Mouse (Mus musculus) liver, embryonic 13.5 days (tissue): ENCODE data around the gene Olfr875. TPM values are rescaled to one million over a fixed set of nuclear protein-coding genes. Genes with fewer than 3 reads are reported as not detected.

Experiments used
- ATAC-seq: fragments of 200-750 bp; cut with Nextera tagmentation; 2 replicates; pipeline ENCODE4 v1.8.0; 2017; ENCODE audit warnings: low read depth, mild to moderate bottlenecking, moderate number of reproducible peaks, moderate library complexity
- DNase-seq: peaks from one replicate; pipeline ENCODE4 v3.0.0; 2022
- H3K27ac ChIP-seq: fragments of 300-500 bp; sonication (generic); 2 replicates; pipeline ENCODE4 v1.5.1; 2015; ENCODE audit warnings: moderate library complexity, mild to moderate bottlenecking, inconsistent platforms
- H3K27me3 ChIP-seq: fragments of 300-500 bp; sonication (generic); 2 replicates; pipeline ENCODE4 v1.6.1; 2015; ENCODE audit warnings: mild to moderate bottlenecking, inconsistent platforms
- H3K36me3 ChIP-seq: fragments of 300-500 bp; sonication (generic); 2 replicates; pipeline ENCODE4 v1.6.1; 2015; ENCODE audit warnings: mild to moderate bottlenecking, inconsistent platforms
- H3K4me1 ChIP-seq: fragments of 300-500 bp; sonication (generic); replicated peaks from 2 replicates; pipeline ENCODE4 v1.6.1; 2015; ENCODE audit warnings: inconsistent platforms
- H3K4me2 ChIP-seq: fragments of 300-500 bp; sonication (generic); 2 replicates; pipeline ENCODE4 v1.6.1; 2015; ENCODE audit warnings: inconsistent platforms, mild to moderate bottlenecking, moderate library complexity
- H3K4me3 ChIP-seq: fragments of 300-500 bp; sonication (generic); replicated peaks from 2 replicates; pipeline ENCODE4 v1.5.1; 2015; ENCODE audit warnings: mild to moderate bottlenecking, inconsistent platforms
- H3K9ac ChIP-seq: fragments of 300-500 bp; sonication (generic); 2 replicates; pipeline ENCODE4 v1.6.1; 2015; ENCODE audit warnings: mild to moderate bottlenecking, inconsistent platforms
- H3K9me3 ChIP-seq: fragments of 300-500 bp; sonication (generic); replicated peaks from 2 replicates; pipeline ENCODE4 v1.6.1; 2016; ENCODE audit warnings: inconsistent platforms
- WGBS: fragments of 180-500 bp; shearing (Covaris S2); methylation state at CpG from one replicate; pipeline ENCODE4 v1.1.7; 2015; ENCODE audit not compliant: insufficient replicate concordance; 5-methylcytosine and 5-hydroxymethylcytosine counted together
- polyA plus RNA-seq: library from polyadenylated mRNA; unstranded; fragments of >200 nt; fragmentation: Nextera tagmentation; extraction: Ambion mirVana; gene quantifications from 2 replicates; pipeline ENCODE4 v1.2.1, GENCODE M21; 2015

Gene Olfr875
- polyA plus RNA-seq, 1 experiment from 2014 or later = not detected

GRCm38 (mm10) chr9:37786411-37786810 lies 14.8 kb downstream of the Olfr875 start:
- ATAC-seq (no peak), DNase-seq (no peak)
- H3K9ac ChIP-seq = no peak overlapping the region
- H3K4me1 ChIP-seq = peaks cover 6% of the 10 kb centered on the region; the same call in 1 of the 2 replicates
- 43% methylated on average over 2 of the region's 2 CpGs for WGBS
- no peak overlapping the region for H3K27ac ChIP-seq
- no peaks in the 10 kb centered on the region for H3K9me3 ChIP-seq
- no peaks in the 10 kb centered on the region for H3K36me3 ChIP-seq
- no peak overlapping the region for H3K4me3 ChIP-seq
- no peaks in the 10 kb centered on the region for H3K27me3 ChIP-seq
- H3K4me2 ChIP-seq = no peak overlapping the region

DNA sequence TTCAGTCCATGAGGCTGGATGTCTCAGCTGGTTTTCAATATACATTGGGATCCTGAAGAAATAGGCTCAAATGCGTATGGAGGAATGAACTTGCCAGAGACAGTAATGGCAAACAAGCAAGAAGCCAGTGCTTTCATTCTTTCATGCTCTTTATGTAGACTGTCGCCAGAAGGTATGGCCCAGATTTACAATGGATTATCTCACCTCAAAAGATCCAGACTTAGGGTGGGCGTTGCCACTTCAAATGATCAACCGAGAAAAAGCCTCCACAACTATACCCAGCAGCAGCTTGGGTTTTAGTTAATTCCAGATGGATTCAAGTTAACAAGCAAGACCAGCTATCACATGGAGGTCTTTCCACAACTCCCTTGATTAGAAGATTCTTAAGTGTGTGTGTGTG lies 30.4 kb downstream of the Olfr875 start:
- no peaks in the 10 kb centered on the region for H3K9me3 ChIP-seq
- no peaks in the 10 kb centered on the region for H3K27me3 ChIP-seq
- 54% methylated on average over 4 of the region's 4 CpGs for WGBS
- H3K27ac ChIP-seq = no peak overlapping the region
- no peaks in the 10 kb centered on the region for H3K4me1 ChIP-seq
- DNase-seq (no peak), ATAC-seq (no peak)
- H3K4me2 ChIP-seq = no peak overlapping the region
- H3K4me3 ChIP-seq = no peak overlapping the region
- no peak overlapping the region for H3K9ac ChIP-seq
- no peaks in the 10 kb centered on the region for H3K36me3 ChIP-seq

GRCm38 (mm10) chr9:37802731-37803130 lies 31.1 kb downstream of the Olfr875 start, which contains the start of gene Olfr876:
Gene Olfr876 (plus strand): TSS chr9:37803031.
- Histone ChIP-seq H3K36me3 (no peaks in the 10 kb centered on the region), H3K4me2 (no peak within 1 kb of the TSS), H3K9me3 (no peaks in the 10 kb centered on the region), H3K4me1 (no peaks in the 10 kb centered on the region), H3K27ac (no peak within 1 kb of the TSS), H3K9ac (no peak within 1 kb of the TSS), H3K27me3 (no peaks in the 10 kb centered on the region), H3K4me3 (no peak within 1 kb of the TSS)
- ATAC-seq (no peak), DNase-seq (no peak)

DNA sequence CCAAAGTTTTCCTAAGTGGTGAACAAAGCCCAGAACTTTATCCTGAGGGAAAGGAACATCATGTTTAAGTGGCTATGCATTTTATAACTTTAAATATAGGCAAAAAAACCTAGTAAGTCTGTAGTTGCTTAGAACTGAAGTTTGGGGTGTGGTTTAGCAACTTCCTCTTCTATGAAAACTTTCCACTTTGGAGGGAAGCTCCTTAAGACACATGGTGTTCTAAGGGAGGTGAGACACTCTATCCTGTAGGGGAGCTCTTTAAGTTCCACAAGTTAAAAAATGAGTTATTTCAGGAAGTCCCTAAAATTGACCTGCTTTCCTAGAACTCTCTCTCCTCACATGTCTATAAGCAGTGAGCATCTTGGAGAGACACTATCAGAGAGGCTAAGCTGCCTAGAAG lies 35.6 kb downstream of the Olfr875 start:
- no peaks in the 10 kb centered on the region for H3K36me3 ChIP-seq
- H3K27me3 ChIP-seq = no peaks in the 10 kb centered on the region
- H3K27ac ChIP-seq = no peak overlapping the region
- H3K4me3 ChIP-seq = no peak overlapping the region
- DNase-seq (no peak), ATAC-seq (no peak)
- no peaks in the 10 kb centered on the region for H3K9me3 ChIP-seq
- no peak overlapping the region for H3K9ac ChIP-seq
- H3K4me2 ChIP-seq = no peak overlapping the region
- H3K4me1 ChIP-seq = no peaks in the 10 kb centered on the region

DNA sequence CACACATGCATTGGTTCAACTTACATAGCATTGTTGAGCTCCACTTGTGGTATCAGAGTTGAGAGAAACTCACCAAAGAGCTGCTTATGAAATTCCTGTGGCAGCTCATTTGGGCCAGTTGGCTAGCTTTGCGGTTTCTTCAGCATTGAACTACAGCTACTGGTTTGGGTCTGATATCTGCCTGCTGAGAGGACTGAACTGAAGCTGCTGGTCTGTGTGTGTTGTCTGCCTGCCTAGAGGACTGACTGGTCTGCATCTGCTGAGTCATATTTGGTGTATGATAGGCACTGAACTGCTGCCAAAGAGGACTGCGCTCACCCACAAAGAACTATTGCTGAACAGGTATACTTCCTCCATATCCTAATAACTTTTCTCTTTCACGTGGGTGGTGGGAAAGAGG lies 36.8 kb downstream of the Olfr875 start:
- H3K27me3 ChIP-seq = no peaks in the 10 kb centered on the region
- no peaks in the 10 kb centered on the region for H3K9me3 ChIP-seq
- no peak overlapping the region for H3K4me2 ChIP-seq
- DNase-seq (no peak), ATAC-seq (no peak)
- WGBS = 60% methylated on average over 3 of the region's 3 CpGs
- no peak overlapping the region for H3K9ac ChIP-seq
- H3K27ac ChIP-seq = no peak overlapping the region
- H3K36me3 ChIP-seq = no peaks in the 10 kb centered on the region
- H3K4me1 ChIP-seq = no peaks in the 10 kb centered on the region
- no peak overlapping the region for H3K4me3 ChIP-seq

- no peaks in the 10 kb centered on the region for H3K9me3 ChIP-seq
- H3K36me3 ChIP-seq = no peaks in the 10 kb centered on the region
- no peaks in the 10 kb centered on the region for H3K4me1 ChIP-seq
- no peak overlapping the region for H3K4me3 ChIP-seq
- no peak overlapping the region for H3K9ac ChIP-seq
- no peak for ATAC-seq
- no peak overlapping the region for H3K4me2 ChIP-seq
- no peak for DNase-seq
- H3K27me3 ChIP-seq = no peaks in the 10 kb centered on the region
- H3K27ac ChIP-seq = no peak overlapping the region
- 61% methylated on average over 2 of the region's 2 CpGs for WGBS
Measured at GRCm38 (mm10) chr9:37808976-37809375, 37.3 kb downstream of the Olfr875 start.

DNA sequence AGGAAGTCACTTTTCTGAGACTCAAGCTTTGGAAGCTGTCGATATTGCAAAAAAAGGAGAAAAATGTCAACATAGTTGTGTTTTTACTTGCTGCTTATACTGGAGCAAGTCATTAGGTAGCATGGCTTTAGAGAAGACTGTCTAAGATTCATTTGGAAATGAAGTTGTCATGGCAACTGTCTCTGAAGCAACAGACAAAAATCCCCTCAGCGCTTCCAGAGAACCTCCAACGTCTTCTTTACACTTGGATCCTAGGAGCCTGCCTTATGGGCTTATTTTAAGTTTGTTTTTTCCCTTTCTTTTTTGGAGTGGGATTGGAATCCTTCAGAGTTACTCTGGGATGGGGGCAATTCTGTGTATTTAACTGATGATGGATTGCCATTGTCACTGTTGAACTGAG lies 43.0 kb downstream of the Olfr875 start:
- no peaks in the 10 kb centered on the region for H3K27me3 ChIP-seq
- H3K9ac ChIP-seq = no peak overlapping the region
- H3K4me2 ChIP-seq = no peak overlapping the region
- no peak overlapping the region for H3K4me3 ChIP-seq
- H3K4me1 ChIP-seq = no peaks in the 10 kb centered on the region
- DNase-seq = no peak
- H3K9me3 ChIP-seq = no peaks in the 10 kb centered on the region
- ATAC-seq = no peak
- H3K27ac ChIP-seq = no peak overlapping the region
- H3K36me3 ChIP-seq = no peaks in the 10 kb centered on the region
- 70% methylated on average over 3 of the region's 3 CpGs for WGBS

Other genes with a start within 250 kb of the Olfr875 start
- gene Esam, start 243.8 kb upstream of the Olfr875 start, polyA plus RNA-seq = 15.6 and 17.2 TPM in 2 replicates
- gene Vsig2, start 232.6 kb upstream of the Olfr875 start, polyA plus RNA-seq = 0.15 and 0.60 TPM in 2 replicates
- 8.8 and 10.4 TPM in 2 replicates for gene Nrgn, start 219.0 kb upstream of the Olfr875 start, polyA plus RNA-seq
- 4.3 and 5.5 TPM in 2 replicates for gene Siae, start 216.2 kb upstream of the Olfr875 start, polyA plus RNA-seq
- gene Spa17, start 158.1 kb upstream of the Olfr875 start, polyA plus RNA-seq = 2.4 and 2.8 TPM in 2 replicates
- gene Tbrg1, start 114.5 kb upstream of the Olfr875 start, polyA plus RNA-seq = 65.9 and 72.0 TPM in 2 replicates
- gene Panx3, start 102.6 kb upstream of the Olfr875 start, polyA plus RNA-seq = not detected in 2 replicates
- gene Olfr160, start 55.6 kb upstream of the Olfr875 start, polyA plus RNA-seq = not detected in 2 replicates
- gene Olfr874, start 26.8 kb upstream of the Olfr875 start, polyA plus RNA-seq = not detected in 2 replicates
- not detected in 2 replicates for gene Olfr876, start 31.2 kb downstream of the Olfr875 start, polyA plus RNA-seq
- not detected in 2 replicates for gene Olfr877, start 82.4 kb downstream of the Olfr875 start, polyA plus RNA-seq
- gene Olfr145, start 124.9 kb downstream of the Olfr875 start, polyA plus RNA-seq = not detected in 2 replicates
- gene Olfr878, start 146.0 kb downstream of the Olfr875 start, polyA plus RNA-seq = not detected in 2 replicates
- not detected in 2 replicates for gene Olfr881, start 220.0 kb downstream of the Olfr875 start, polyA plus RNA-seq